Mouse (Mus musculus): ENCODE results near the gene Zfp933. TPM values are rescaled to one million over a fixed set of nuclear protein-coding genes. Genes with fewer than 3 reads are reported as not detected.
"Not testable (repeated sequence)": the region's sequence is repeated elsewhere in the genome, so short reads cannot be mapped to it uniquely, and the experiment has no call there.

Zfp933 gene
- polyA plus RNA-seq, 1 experiment = not detected

- Histone ChIP-seq H3K4me1 (ENCODE audit: control insufficient read depth) (no peaks in the 10 kb centered on the region), H3K9me3 (ENCODE audit: control insufficient read depth, low read length) (peaks cover 3% of the 10 kb centered on the region), H3K36me3 (ENCODE audit: control insufficient read depth) (no peaks in the 10 kb centered on the region), H3K4me3 (replicated peaks) (no peak overlapping the region), H3K27me3 (ENCODE audit: control insufficient read depth) (no peaks in the 10 kb centered on the region)
- TF ChIP-seq TAL1 (IDR thresholded peaks at IDR 0.05; ENCODE audit: low read length) (no peak), GATA1 (IDR thresholded peaks at IDR 0.05; ENCODE audit: low read length) (no peak)
Measured at GRCm38 (mm10) chr4:147814592-147815167, 33.5 kb downstream of the Zfp933 start.

GRCm38 (mm10) chr4:147813249-147813765 is 34.9 kb downstream of the Zfp933 start:
- H3K27me3 ChIP-seq (ENCODE audit: control insufficient read depth) = no peaks in the 10 kb centered on the region
- no peak for TF ChIP-seq TAL1 (IDR thresholded peaks at IDR 0.05; ENCODE audit: low read length)
- no peak for TF ChIP-seq GATA1 (IDR thresholded peaks at IDR 0.05; ENCODE audit: low read length)
- no peaks in the 10 kb centered on the region for H3K36me3 ChIP-seq (ENCODE audit: control insufficient read depth)
- H3K4me1 ChIP-seq (ENCODE audit: control insufficient read depth) = no peaks in the 10 kb centered on the region; the same call in 1 of the 2 replicates
- peaks cover 5% of the 10 kb centered on the region for H3K9me3 ChIP-seq (ENCODE audit: control insufficient read depth, low read length)
- H3K4me3 ChIP-seq (replicated peaks) = no peak overlapping the region

- H3K9me3 ChIP-seq (ENCODE audit: control insufficient read depth, low read length) = not testable (repeated sequence)
Measured at GRCm38 (mm10) chr4:147809966-147810304, 38.2 kb downstream of the Zfp933 start.

GRCm38 (mm10) chr4:147809292-147809965 is 38.7 kb downstream of the Zfp933 start, which contains the start of gene Zfp984:
Zfp984 (minus strand) TSS chr4:147809788.
- H3K4me1 ChIP-seq (ENCODE audit: control insufficient read depth); H3K9me3 ChIP-seq (ENCODE audit: control insufficient read depth, low read length); H3K36me3 ChIP-seq (ENCODE audit: control insufficient read depth); H3K27me3 ChIP-seq (ENCODE audit: control insufficient read depth): not testable (repeated sequence)
- peak within 1 kb of the TSS; percentile 48 for H3K4me3 ChIP-seq (replicated peaks)

More at GRCm38 (mm10) chr4:147809966-147810304, 38.2 kb downstream of the Zfp933 start:
- H3K4me1 ChIP-seq (ENCODE audit: control insufficient read depth); H3K27me3 ChIP-seq (ENCODE audit: control insufficient read depth); H3K36me3 ChIP-seq (ENCODE audit: control insufficient read depth); H3K4me3 ChIP-seq (replicated peaks): not testable (repeated sequence)

GRCm38 (mm10) chr4:147808483-147808882 is 39.7 kb downstream of the Zfp933 start:
- H3K36me3 ChIP-seq (ENCODE audit: control insufficient read depth); H3K27me3 ChIP-seq (ENCODE audit: control insufficient read depth); H3K4me1 ChIP-seq (ENCODE audit: control insufficient read depth); H3K4me3 ChIP-seq (replicated peaks); H3K9me3 ChIP-seq (ENCODE audit: control insufficient read depth, low read length): not testable (repeated sequence)

GRCm38 (mm10) chr4:147795308-147795707 is 52.9 kb downstream of the Zfp933 start:
- not testable (repeated sequence) for H3K4me3 ChIP-seq (replicated peaks); H3K4me1 ChIP-seq (ENCODE audit: control insufficient read depth); H3K36me3 ChIP-seq (ENCODE audit: control insufficient read depth); H3K9me3 ChIP-seq (ENCODE audit: control insufficient read depth, low read length); H3K27me3 ChIP-seq (ENCODE audit: control insufficient read depth)

- H3K4me1 ChIP-seq (ENCODE audit: control insufficient read depth); H3K4me3 ChIP-seq (replicated peaks); H3K36me3 ChIP-seq (ENCODE audit: control insufficient read depth); H3K9me3 ChIP-seq (ENCODE audit: control insufficient read depth, low read length); H3K27me3 ChIP-seq (ENCODE audit: control insufficient read depth): not testable (repeated sequence)
Measured at GRCm38 (mm10) chr4:147794026-147794665, 54.0 kb downstream of the Zfp933 start.

- H3K27me3 ChIP-seq (ENCODE audit: control insufficient read depth); H3K4me3 ChIP-seq (replicated peaks): not testable (repeated sequence)
Measured at GRCm38 (mm10) chr4:147793390-147793916, 54.7 kb downstream of the Zfp933 start.

GRCm38 (mm10) chr4:147791729-147792128 is 56.4 kb downstream of the Zfp933 start:
- not testable (repeated sequence) for H3K9me3 ChIP-seq (ENCODE audit: control insufficient read depth, low read length); H3K27me3 ChIP-seq (ENCODE audit: control insufficient read depth); H3K36me3 ChIP-seq (ENCODE audit: control insufficient read depth); H3K4me1 ChIP-seq (ENCODE audit: control insufficient read depth); H3K4me3 ChIP-seq (replicated peaks)

More at GRCm38 (mm10) chr4:147793390-147793916, 54.7 kb downstream of the Zfp933 start:
- H3K36me3 ChIP-seq (ENCODE audit: control insufficient read depth); H3K4me1 ChIP-seq (ENCODE audit: control insufficient read depth); H3K9me3 ChIP-seq (ENCODE audit: control insufficient read depth, low read length): not testable (repeated sequence)

Other genes with a start within 250 kb of the Zfp933 start
- 0.02 TPM in 2 replicates for gene Zfp979, start 205.9 kb downstream of the Zfp933 start, polyA plus RNA-seq (2012)
- gene Zfp534, start 145.8 kb downstream of the Zfp933 start, polyA plus RNA-seq (2012) = 0.01 TPM in 1 of 2 replicates, not detected in the other
- gene Zfp984, start 38.6 kb downstream of the Zfp933 start, polyA plus RNA-seq (2012) = not detected in 2 replicates
- gene Miip, start 20.4 kb upstream of the Zfp933 start, polyA plus RNA-seq (2012) = 9.4 and 19.8 TPM in 2 replicates
- not detected in 2 replicates for gene Fv1, start 20.6 kb upstream of the Zfp933 start, polyA plus RNA-seq (2012)
- gene Mfn2, start 56.3 kb upstream of the Zfp933 start, polyA plus RNA-seq (2012) = 0.89 and 1.5 TPM in 2 replicates
- gene Plod1, start 88.4 kb upstream of the Zfp933 start, polyA plus RNA-seq (2012) = 0.14 and 0.29 TPM in 2 replicates
- gene 2510039O18Rik, start 92.5 kb upstream of the Zfp933 start, polyA plus RNA-seq (2012) = 5.7 and 5.9 TPM in 2 replicates
- not detected in 2 replicates for gene Nppb, start 137.4 kb upstream of the Zfp933 start, polyA plus RNA-seq (2012)
- gene Nppa, start 152.4 kb upstream of the Zfp933 start, polyA plus RNA-seq (2012) = not detected in 2 replicates
- 0.11 and 0.29 TPM in 2 replicates for gene Clcn6, start 190.5 kb upstream of the Zfp933 start, polyA plus RNA-seq (2012)
- gene Mthfr, start 190.7 kb upstream of the Zfp933 start, polyA plus RNA-seq (2012) = 1.9 and 2.8 TPM in 2 replicates
- 0.17 and 0.30 TPM in 2 replicates for gene Agtrap, start 239.7 kb upstream of the Zfp933 start, polyA plus RNA-seq (2012)

Measured in erythroblast, embryonic 14.5 days (primary cell).